Mouse (Mus musculus) adrenal gland, postnatal 4 days (tissue): Measurements from ENCODE around the gene Sh3glb1. TPM values are rescaled to one million over a fixed set of nuclear protein-coding genes. Genes with fewer than 3 reads are reported as not detected.
"Not testable (repeated sequence)": the region's sequence is repeated elsewhere in the genome, so short reads cannot be mapped to it uniquely, and the experiment has no call there.

ENCODE experiments used
- DNase-seq, 2 experiments: peaks; one replicate each; pipeline ENCODE4 v3.0.0; 2021 to 2022; ENCODE audit warnings: low spot score in 2 of 2, mixed read lengths in 2 of 2
- long read RNA-seq, 2 experiments: library from polyadenylated mRNA; stranded (forward); transcript quantifications; one replicate each; pipeline ENCODE4 v2.0.0; 2021
- total RNA-seq, 2 experiments: library from RNA; stranded (reverse); gene quantifications; 2 replicates each; pipeline ENCODE4 v1.2.3; 2021

The Sh3glb1 gene
- 100 to 1,000 TPM; 125 to 127 TPM for total RNA-seq
- long read RNA-seq, experiment 1, transcript Sh3glb1-201 (9 exons, 3,961 nt): major isoform, 36 of 71 reads
- long read RNA-seq, experiment 1, transcript Sh3glb1-204 (10 exons, 2,584 nt): minor isoform, 13 of 71 reads
- long read RNA-seq, experiment 1, partial matches to known transcripts: 9 of 71 reads
- long read RNA-seq, experiment 1, other reads (novel, unspliced or antisense): 13 of 71 reads
- long read RNA-seq, experiment 2, full-length matches to known transcripts: 121 of 140 reads
- long read RNA-seq, experiment 2, partial matches to known transcripts: 4 of 140 reads
- long read RNA-seq, experiment 2, other reads (novel, unspliced or antisense): 15 of 140 reads

- DNase-seq: peak; percentile 99
These were observed at the start of gene Sh3glb1 for GRCm38 (mm10) chr3:144719901-144720747. Sh3glb1 (minus strand) TSS chr3:144720335.

- no peak for DNase-seq
These were observed 45.0 kb upstream of the Sh3glb1 start for GRCm38 (mm10) chr3:144765161-144765560.

- no peak for DNase-seq
These were observed 41.3 kb upstream of the Sh3glb1 start for GRCm38 (mm10) chr3:144761454-144761853.

DNA sequence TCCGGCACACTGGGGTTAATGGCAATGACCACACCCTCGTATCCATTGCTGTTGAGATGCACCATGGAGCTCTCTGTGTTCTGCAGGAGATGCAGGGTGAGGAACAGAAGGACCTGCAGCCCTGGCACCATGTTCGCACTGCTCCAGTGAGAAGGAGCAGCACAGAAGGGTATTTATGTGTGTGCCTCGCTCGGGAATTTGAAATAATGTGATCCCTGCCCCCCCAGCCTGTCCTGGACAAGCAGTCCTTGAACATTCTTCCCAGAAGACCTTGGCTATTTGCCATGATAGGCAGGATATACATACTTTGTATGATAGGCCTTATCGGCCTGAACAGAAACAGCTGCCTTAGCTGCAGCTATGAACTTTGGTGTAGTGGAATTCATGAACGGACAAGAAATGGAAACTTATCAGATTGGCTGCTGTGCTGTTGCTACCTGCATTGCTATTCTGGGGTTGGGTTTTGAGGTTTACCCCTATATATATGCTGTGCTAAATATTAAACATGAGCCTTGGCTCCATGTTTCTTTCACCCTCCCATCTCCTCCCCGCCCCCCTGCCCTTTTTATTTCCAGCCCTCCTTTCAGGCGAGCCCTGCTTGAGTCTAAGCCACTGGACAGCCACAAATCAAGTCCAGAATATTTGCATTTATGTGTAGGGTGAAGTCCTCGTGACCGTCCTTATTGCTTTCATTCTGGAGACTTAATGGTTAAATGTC, 40.6 kb upstream of the Sh3glb1 start, which contains the start of gene Clca3a1:
Gene Clca3a1 (minus strand): TSS at position 386 of the 718 bp plus-strand sequence.
- no peak for DNase-seq

- DNase-seq: no peak
These were observed 39.6 kb upstream of the Sh3glb1 start for GRCm38 (mm10) chr3:144759719-144760118.

- not testable (repeated sequence) for DNase-seq
These were observed 36.0 kb upstream of the Sh3glb1 start for GRCm38 (mm10) chr3:144756103-144756502.

- no peak for DNase-seq
These were observed 33.0 kb upstream of the Sh3glb1 start for GRCm38 (mm10) chr3:144753120-144753519.

DNA sequence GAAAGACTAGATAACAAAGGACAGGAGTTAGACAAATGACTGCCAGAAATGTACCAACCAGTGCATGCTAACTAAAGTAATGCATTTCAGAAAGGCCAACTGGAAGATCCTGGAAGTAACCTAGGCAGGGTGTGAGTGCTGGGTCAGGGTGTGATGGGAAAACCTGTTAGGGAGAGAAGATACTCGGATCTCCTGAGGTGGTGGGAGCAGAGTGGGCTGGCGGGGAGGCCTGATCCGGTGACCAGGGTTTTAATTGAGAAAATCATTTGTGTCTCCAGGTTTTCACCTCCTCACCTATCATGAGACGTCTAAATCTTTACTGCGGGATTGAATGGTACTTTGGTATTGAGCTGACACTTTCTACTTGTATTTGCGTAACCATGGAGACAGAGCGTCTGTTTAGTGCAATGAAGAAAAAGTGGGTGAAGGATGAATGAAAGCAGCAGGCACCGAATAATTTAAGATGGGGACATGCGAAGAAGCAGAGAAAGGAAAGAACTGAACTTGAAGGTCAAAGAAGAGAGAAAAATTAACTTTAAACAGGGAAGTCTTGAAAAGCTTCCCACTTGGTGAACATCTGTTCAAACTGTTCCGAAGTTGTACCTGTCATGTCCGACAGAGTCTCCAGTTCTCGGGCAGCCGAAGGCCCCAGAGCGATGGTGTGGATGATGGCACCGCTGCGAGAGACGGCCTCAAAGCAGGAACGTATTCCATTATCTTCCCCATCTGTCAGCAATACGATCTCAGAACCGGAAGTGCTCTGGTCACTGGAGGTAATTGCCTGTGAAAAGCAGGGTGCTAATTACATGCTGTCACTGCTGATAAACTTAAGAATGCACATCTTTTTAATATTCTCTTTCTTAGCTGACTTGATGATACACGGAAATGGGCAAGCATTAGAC, 29.2 kb upstream of the Sh3glb1 start:
- not testable (repeated sequence) for DNase-seq

- not testable (repeated sequence) for DNase-seq
These were observed 27.6 kb upstream of the Sh3glb1 start for GRCm38 (mm10) chr3:144747706-144748105.

DNA sequence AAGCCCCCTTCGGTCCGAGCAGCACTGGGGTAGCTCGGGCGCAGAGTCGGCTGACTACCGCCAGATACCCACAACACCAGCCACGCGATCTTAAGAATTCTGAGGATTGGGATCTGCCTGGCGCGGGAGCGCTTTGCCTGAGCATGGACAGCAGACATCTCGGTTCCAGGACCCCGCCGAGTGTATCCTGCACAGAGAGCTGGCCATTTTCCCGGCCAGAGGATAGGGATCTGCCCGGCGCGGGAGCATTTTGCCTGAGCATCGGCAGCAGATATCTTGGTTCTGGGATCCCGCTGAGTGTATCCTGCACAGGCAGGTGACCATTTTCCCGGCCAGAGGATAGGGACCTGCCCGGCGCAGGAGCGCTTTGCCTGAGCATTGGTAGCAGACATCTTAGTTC, 18.3 kb upstream of the Sh3glb1 start:
- not testable (repeated sequence) for DNase-seq

DNA sequence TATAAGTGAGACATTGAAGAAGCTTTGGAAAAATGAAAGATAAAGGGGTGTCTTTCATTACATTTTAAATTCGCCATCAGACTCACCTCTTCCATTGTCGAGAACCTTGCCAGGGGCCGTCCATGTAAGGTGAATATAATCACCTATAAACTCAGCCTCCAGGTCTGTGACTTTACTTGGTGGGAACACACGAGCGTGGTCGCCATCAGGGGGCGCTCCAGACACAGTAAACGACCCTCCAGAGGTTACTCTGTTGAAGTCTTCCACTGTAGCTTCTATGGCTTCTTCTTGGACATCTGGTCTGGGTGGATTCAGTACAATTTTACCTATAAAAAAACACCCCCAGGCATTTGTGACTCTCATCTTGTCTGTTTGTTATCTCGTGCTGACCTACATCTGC, 16.7 kb upstream of the Sh3glb1 start:
- DNase-seq: no peak

- no peak for DNase-seq
These were observed 3.3 kb upstream of the Sh3glb1 start for GRCm38 (mm10) chr3:144723455-144723854.

GRCm38 (mm10) chr3:144722566-144722965, 2.4 kb upstream of the Sh3glb1 start:
- DNase-seq: not testable (repeated sequence)

DNA sequence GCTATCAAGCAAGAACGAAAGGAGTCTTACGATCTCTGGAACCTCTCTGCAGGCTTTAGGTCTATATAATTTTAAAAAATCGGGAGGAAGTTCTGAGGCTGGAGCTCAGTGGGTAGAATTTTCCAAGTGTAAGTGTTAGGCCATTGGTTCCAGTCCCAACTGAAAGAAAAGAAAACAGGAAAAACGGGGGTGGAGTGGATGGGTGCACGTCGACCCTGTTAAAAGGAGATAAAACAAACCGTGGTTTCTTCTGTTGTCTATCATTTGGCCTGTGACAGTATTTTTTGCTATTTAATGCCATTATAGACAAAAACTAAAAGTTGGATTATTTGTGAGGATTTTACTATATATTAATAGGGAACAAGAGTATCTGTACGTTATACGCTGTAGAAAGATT, 1.7 kb upstream of the Sh3glb1 start:
- DNase-seq: no peak

DNA sequence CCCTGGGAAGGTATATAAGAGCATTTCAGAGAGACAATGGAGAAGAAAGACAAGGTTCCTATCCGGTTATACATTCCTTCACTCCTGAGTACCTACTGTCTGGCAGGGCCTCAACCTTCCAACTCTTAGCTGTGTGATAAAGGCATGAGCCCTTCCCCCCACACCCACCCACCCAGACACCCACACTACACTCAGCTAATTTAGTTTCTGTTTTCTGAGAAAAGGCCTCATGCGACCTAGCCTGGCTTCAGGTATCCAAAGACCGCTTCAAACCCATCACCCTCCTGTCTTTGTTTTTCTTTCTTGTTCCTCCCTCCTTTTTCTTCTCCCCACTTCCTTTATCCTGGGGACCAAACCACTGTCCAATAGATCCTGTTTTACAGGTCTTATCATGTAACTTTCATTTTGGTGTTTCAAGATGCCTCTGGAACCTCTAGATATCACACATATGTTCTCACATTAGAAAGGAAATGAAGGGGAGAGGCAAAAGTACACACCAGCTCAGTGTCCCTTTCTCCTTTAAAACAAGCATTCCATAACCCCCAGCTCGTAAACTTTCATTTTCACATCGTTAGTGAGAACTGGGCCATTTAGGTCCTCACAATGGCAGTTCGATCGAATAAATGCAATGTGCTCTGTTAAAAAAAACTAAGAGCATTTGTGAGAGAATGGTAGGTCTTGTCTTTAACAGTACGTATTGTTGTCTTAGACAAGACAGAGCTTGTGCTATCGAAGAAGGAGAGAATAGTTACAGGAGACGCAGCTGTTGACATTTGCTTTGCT, 1.1 kb upstream of the Sh3glb1 start:
- DNase-seq: no peak

DNA sequence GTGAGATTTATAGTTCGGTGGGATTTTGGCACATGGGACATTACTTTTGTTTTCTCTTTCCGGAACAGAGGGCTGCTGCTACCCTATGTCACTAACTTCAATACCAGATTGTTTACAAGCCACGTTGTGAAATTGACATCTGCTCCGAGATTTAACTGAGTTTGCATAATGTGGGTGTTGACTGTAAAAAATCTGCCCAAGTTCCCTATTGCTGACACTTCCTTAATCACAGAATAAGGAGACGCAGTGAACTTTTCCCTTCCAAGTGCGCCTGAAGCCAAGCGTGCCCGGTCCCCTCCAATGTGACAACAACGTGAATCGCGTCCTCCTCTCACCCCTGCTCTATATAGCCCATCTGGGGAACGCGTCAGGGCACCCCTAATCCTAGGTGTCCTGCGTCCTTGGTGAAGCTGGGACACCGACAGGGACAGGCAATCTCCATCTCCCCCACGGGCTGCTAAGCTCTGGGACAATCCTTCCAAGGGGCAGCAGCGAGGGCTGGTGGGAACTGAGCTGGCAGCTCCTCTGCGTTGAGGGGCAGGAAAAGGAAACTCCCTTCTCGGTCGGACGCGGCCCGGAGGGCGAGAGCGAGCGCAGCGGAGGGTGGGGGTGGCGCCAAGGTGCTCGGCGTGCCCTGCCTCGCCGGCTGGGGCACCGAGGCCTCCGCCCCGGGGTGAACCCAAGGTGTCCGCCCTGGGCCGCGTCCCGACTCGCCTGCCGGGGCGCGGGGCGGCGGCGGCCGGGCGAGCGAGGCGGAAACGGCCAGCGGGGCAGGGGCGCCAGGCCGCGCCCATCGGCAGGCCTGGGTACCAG, 841 bp downstream of the Sh3glb1 start:
- peak; percentile 41 to 44 for DNase-seq

- no peak for DNase-seq
These were observed 1.4 kb downstream of the Sh3glb1 start for GRCm38 (mm10) chr3:144718706-144719087.

- DNase-seq: no peak
These were observed 2.3 kb downstream of the Sh3glb1 start for GRCm38 (mm10) chr3:144717835-144718234.

DNA sequence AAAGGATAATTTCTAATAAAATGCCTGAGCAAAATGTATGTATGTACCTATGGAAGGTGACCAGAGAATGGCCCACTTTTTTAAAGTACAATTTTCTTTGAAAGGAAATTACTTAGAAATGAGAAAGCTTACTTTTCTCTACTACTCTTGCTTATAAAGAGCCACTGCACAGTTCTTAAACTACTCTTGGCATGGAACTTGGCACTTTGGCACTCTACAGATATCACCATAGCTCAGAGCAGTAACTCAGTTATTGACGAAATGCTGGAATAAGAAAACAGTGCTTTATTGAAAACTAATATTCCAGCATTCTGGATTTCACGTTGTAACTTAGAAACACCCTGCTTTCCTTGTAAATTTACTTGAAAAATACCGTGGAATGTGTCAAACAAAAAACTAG, 3.0 kb downstream of the Sh3glb1 start:
- no peak for DNase-seq
